Mouse (Mus musculus) limb, embryonic 13.5 days (tissue): ENCODE measurements around the gene Zbtb22. TPM values are rescaled to one million over a fixed set of nuclear protein-coding genes. Genes with fewer than 3 reads are reported as not detected.

Experiments used
- ATAC-seq: fragments of 200-750 bp; cut with Nextera tagmentation; 2 replicates; pipeline ENCODE4 v1.8.0; 2017; ENCODE audit warnings: low read depth, moderate number of reproducible peaks, moderate TSS enrichment; ENCODE audit not compliant: low FRiP score
- H3K27ac ChIP-seq: fragments of 300-500 bp; sonication (generic); 2 replicates; pipeline ENCODE4 v1.5.1; 2015; ENCODE audit warnings: inconsistent platforms, mild to moderate bottlenecking, moderate library complexity
- H3K27me3 ChIP-seq: fragments of 300-500 bp; sonication (generic); 2 replicates; pipeline ENCODE4 v1.6.1; 2015; ENCODE audit warnings: mild to moderate bottlenecking, inconsistent platforms
- H3K36me3 ChIP-seq: fragments of 300-500 bp; sonication (generic); 2 replicates; pipeline ENCODE4 v1.6.1; 2015; ENCODE audit warnings: inconsistent platforms, mild to moderate bottlenecking, moderate library complexity
- H3K4me1 ChIP-seq: fragments of 300-500 bp; sonication (generic); 2 replicates; pipeline ENCODE4 v1.6.1; 2015; ENCODE audit warnings: inconsistent platforms
- H3K4me2 ChIP-seq: fragments of 300-500 bp; sonication (generic); replicated peaks from 2 replicates; pipeline ENCODE4 v1.6.1; 2015; ENCODE audit warnings: inconsistent platforms, mild to moderate bottlenecking, moderate library complexity
- H3K4me3 ChIP-seq: fragments of 300-500 bp; sonication (generic); 2 replicates; pipeline ENCODE4 v1.5.1; 2015; ENCODE audit warnings: moderate library complexity, mild to moderate bottlenecking, inconsistent platforms
- H3K9ac ChIP-seq: fragments of 300-500 bp; sonication (generic); 2 replicates; pipeline ENCODE4 v1.6.1; 2015; ENCODE audit warnings: mild to moderate bottlenecking, inconsistent platforms
- H3K9me3 ChIP-seq: fragments of 300-500 bp; sonication (generic); 2 replicates; pipeline ENCODE4 v1.6.1; 2016; ENCODE audit warnings: inconsistent platforms
- WGBS: fragments of 180-500 bp; shearing (Covaris S2); methylation state at CpG from one replicate; pipeline ENCODE4 v1.1.7; 2015; 5-methylcytosine and 5-hydroxymethylcytosine counted together
- polyA plus RNA-seq: library from polyadenylated mRNA; unstranded; fragments of >200 nt; fragmentation: Nextera tagmentation; extraction: Ambion mirVana; gene quantifications from 2 replicates; pipeline ENCODE4 v1.2.1, GENCODE M21; 2015

The Zbtb22 gene
- polyA plus RNA-seq, 1 experiment from 2014 or later, result 16.3 TPM

DNA sequence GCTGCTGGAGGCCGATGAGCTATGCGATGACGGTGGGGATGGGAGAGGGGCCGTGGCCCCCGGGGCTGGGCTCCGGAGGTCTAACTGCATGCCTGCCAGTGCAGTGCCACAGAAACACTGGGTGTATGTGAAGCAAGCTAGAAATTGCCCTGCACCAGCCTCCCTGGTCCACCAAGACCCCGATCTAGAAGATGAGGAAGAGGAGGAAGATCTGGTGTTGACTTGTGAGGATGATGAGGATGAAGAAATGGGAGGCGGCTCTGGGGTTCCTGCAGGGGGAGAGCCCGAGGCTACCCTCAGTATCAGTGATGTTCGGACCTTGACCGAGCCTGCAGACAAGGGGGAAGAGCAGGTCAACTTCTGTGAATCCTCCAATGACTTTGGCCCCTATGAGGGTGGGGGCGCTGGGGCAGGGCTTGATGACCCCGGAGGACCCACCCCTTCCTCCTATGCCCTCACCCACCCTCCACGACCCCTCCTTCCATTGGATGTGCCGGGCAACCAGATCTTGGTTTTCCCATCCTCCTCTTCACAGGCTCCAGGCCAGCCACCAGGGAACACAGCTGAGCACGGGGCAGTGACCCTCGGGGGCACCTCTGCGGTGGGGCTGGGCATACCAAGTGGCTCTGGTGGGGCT lies 2.1 kb downstream of the Zbtb22 start:
- no peak overlapping the region for H3K9ac ChIP-seq
- no peaks in the 10 kb centered on the region for H3K9me3 ChIP-seq
- H3K4me3 ChIP-seq, result peak overlapping the region; percentile 65
- ATAC-seq, result no peak
- no peaks in the 10 kb centered on the region for H3K27me3 ChIP-seq
- peak overlapping the region; percentile 68; the same call in 1 of the 2 replicates for H3K4me2 ChIP-seq
- no peak overlapping the region for H3K27ac ChIP-seq
- peaks cover 44% of the 10 kb centered on the region for H3K4me1 ChIP-seq
- 83% methylated on average over 18 of the region's 18 CpGs for WGBS
- peaks cover 29% of the 10 kb centered on the region for H3K36me3 ChIP-seq

DNA sequence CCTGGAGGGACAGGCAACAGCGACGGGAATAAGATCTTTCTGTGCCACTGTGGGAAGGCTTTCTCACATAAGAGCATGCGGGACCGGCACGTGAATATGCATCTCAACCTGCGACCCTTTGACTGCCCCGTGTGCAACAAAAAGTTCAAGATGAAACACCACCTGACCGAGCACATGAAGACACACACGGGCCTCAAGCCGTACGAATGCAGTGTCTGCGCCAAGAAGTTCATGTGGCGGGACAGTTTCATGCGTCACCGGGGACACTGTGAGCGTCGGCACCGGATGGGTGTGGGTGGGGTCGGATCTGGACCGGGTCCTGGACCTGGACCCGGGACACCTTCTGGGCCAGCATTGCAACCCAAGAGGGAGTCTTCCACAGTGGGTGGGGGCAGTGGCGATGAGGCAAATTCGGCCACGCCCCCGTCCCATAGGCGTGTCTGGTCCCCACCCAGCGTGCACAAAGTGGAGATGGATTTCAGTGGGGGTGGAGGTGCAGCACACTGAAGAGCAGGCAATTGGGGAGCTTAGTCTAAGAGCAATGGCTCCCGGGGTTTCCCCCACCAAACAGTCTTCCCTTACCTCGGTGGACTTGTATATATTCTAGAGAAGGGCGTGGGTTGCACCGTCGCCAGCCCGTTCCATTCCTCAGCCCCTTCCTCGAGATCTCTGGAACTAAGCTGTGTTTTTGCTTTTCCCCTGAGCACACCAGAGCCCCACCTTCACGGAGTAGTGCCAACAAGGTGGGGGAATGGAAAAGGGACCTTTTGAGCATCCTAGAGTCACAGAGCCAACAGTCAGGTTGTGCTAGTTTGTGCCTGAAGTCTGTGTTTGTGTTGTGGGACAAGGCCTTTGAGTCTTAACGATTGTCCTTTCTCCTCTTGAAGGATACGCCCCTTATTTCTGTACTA lies 2.8 kb downstream of the Zbtb22 start:
- Histone ChIP-seq H3K9ac (no peak overlapping the region), H3K4me3 (peak overlapping the region; percentile 65), H3K4me1 (peaks cover 44% of the 10 kb centered on the region), H3K9me3 (no peaks in the 10 kb centered on the region), H3K36me3 (peaks cover 23% of the 10 kb centered on the region), H3K4me2 (peak overlapping the region; percentile 99), H3K27ac (no peak overlapping the region), H3K27me3 (no peaks in the 10 kb centered on the region)
- ATAC-seq, result no peak
- 64% methylated on average over 37 of the region's 37 CpGs for WGBS

DNA sequence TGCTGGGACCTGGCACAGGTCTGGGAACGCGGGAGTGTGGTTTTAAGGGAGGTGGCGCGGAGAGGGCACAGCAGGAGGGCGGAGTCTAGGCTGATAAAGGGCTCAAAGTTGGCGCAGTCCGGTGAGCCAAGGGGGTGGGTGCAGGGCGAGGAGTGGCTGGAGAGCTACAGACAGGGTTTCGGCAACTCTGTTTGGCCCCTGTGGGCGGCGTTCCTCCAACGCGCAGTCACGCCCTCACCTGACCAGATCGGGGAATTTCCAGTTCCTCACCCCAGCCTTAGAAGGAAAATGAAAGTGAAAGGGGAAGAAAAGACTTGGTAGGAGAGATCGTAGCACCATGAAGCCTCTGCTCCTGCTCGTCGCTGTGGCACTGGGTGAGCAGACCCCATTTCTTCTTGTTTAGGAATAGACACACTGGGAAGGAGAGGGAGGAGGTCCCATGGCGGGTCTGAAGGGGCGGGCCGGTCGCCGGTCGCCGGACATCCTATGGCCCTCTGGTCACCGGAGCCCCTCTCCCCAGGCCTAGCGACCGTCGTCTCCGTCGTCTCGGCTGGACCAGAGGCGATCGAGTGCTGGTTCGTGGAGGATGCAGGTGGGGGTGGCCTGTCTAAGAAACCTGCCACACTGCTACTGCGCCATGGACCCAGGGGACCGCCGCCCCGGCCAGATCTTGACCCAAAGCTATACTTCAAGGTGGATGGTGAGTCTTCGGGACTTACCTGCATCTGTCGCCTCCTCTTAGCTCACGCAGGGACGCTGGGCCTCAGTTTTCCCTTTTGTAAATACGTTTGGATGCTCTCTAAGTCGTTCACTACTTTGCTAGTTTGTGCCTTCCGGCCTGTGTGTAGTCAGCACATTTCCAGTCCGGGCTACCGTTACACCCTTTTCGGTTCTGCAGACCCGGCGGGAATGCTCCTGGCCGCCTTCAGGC lies 3.9 kb downstream of the Zbtb22 start:
- no peak for ATAC-seq
- Histone ChIP-seq H3K4me2 (peak overlapping the region; percentile 99), H3K4me3 (peak overlapping the region; percentile 65), H3K36me3 (peaks cover 12% of the 10 kb centered on the region), H3K9me3 (no peaks in the 10 kb centered on the region), H3K27ac (peak overlapping the region; percentile 77), H3K4me1 (peaks cover 38% of the 10 kb centered on the region), H3K27me3 (no peaks in the 10 kb centered on the region), H3K9ac (peak overlapping the region; percentile 82)
- WGBS, result under 1% methylated on average over 52 of the region's 52 CpGs

DNA sequence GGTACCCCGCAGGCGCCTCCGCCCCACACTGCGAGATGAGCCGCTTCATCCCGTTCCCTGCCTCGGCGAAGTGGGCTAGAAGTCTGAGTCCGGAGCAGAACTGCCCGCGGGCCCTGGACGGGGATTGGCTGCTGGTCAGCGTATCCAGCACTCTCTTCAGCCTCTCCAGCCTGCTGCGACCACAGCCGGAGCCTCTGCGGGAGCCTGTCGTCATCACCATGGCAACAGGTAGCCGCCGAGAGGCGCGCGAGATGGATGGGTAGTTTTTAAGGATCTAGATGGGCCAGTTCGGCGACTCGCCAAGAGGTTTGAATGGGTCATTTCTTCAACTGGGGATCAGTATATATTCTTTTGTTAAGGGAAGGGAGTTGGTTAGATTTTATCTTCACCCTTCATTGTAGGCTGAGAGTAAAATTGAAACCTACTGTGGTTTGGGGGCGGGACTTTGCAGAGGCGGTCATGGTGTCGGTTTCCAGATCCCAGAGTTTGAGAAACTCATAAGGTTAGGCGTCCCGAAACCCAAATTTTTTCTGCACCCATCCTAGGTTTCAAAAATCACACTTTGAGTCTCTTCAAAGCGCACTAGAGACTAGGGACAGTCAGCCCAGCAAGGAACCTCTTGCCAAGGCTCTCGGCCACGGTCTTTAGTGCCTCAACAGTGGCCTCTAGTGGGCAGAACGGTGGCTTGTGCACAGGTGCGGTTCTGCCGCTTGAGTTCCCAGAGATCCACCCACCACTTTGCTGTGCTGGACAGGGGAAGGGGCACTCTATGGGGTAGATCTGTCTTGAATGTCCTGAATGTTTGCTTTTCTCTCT lies 4.8 kb downstream of the Zbtb22 start:
- H3K4me2 ChIP-seq, result peak overlapping the region; percentile 99
- H3K27me3 ChIP-seq, result no peaks in the 10 kb centered on the region
- H3K36me3 ChIP-seq, result peaks cover 12% of the 10 kb centered on the region; the same call in 1 of the 2 replicates
- H3K9ac ChIP-seq, result peak overlapping the region; percentile 82
- H3K9me3 ChIP-seq, result no peaks in the 10 kb centered on the region
- ATAC-seq, result peak; percentile 25
- H3K4me3 ChIP-seq, result peak overlapping the region; percentile 65
- 1% methylated on average over 36 of the region's 36 CpGs for WGBS
- peak overlapping the region; percentile 77; the same call in 1 of the 2 replicates for H3K27ac ChIP-seq
- peaks cover 29% of the 10 kb centered on the region for H3K4me1 ChIP-seq

DNA sequence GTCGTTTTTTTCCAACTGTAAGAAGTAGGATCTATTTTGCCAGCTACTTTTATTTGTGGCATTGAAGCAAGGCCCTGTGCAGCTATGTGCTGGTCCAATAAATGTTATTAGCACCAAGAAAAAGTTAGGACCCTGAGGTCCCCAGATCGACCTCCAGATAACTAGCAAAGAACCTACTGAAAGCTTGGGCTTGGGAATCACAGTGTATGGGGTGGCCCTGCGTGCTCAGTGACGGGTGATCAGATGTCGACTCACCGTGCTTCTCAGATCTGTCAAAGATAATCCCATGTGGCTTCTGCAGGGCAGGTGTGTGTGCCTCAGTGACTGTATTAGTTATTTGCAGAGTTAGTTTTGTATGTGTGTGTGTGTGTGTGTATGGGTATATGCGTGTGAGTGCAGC lies 5.7 kb downstream of the Zbtb22 start:
- H3K9ac ChIP-seq, result no peak overlapping the region
- 85% methylated on average over 7 of the region's 7 CpGs for WGBS
- ATAC-seq, result no peak
- no peaks in the 10 kb centered on the region for H3K27me3 ChIP-seq
- peaks cover 21% of the 10 kb centered on the region; the same call in 1 of the 2 replicates for H3K36me3 ChIP-seq
- H3K27ac ChIP-seq, result no peak overlapping the region
- peaks cover 29% of the 10 kb centered on the region for H3K4me1 ChIP-seq
- H3K9me3 ChIP-seq, result no peaks in the 10 kb centered on the region
- no peak overlapping the region for H3K4me3 ChIP-seq
- no peak overlapping the region for H3K4me2 ChIP-seq

DNA sequence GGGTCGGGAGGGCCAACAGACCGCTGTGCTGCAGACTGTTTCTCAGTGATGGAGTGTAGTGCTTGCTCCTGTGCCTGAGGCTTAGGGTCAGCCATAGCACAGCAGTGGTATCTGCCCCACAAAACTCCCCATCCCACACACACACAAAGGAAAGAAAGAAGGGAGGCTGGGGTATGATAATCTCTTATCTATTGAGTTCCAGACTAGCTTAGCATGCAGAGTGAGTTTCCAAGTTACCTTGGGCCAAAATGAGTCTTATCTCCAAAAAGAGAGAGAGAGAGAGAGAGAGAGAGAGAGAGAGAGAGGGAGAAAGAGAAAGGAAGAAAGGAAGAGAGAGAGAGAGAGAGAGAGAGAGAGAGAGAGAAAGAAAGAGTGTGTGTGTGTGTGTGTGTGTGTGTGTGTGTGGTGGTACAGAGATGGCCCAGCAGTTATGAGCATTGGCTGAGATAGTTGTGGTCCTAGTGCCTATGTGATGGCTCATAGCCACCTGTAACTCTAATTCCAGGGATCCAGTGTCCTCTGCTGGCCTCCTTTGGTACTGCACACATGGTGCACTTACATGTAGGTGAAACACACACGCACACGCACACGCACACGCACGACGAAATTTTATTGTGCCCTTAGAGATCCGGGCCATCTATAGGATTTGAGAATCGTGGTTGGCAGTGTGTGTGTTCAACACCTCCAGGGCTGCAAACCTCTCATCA lies 9.0 kb downstream of the Zbtb22 start:
- WGBS, result 85% methylated on average over 10 of the region's 10 CpGs
- Histone ChIP-seq H3K4me2 (no peak overlapping the region), H3K9ac (no peak overlapping the region), H3K36me3 (peaks cover 22% of the 10 kb centered on the region; the same call in 1 of the 2 replicates), H3K9me3 (no peaks in the 10 kb centered on the region), H3K27me3 (no peaks in the 10 kb centered on the region), H3K4me1 (peaks cover 18% of the 10 kb centered on the region), H3K27ac (no peak overlapping the region), H3K4me3 (no peak overlapping the region)
- no peak for ATAC-seq

DNA sequence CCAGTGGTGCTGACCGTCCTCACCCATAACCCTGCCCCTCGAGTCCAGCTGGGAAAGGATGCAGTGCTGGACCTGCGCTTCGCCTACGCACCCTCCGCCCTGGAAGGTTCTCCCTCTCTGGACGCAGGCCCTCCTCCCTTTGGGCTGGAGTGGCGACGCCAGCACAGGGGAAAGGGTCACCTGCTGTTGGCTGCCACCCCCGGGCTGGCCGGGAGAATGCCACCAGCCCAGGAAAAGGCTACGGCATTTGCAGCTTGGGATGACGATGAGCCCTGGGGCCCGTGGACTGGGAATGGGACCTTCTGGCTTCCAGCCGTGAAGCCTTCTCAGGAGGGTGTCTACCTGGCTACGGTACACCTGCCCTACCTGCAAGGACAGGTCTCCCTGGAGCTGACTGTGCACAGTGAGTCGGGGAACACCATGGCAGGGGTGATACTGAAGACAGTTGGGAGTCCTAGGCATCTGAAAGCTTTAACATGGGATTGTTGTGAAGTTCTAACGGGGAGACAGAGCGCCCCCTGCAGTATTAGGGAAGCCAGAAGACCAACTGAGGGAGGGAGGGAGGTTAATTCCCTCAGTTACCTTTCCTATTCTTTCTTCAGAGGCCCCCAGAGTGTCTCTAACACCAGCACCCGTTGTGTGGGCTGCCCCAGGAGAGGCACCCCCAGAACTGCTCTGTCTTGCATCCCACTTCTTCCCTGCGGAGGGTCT lies 9.9 kb downstream of the Zbtb22 start:
- H3K27me3 ChIP-seq, result no peaks in the 10 kb centered on the region
- no peak overlapping the region for H3K4me2 ChIP-seq
- peaks cover 22% of the 10 kb centered on the region; the same call in 1 of the 2 replicates for H3K36me3 ChIP-seq
- peaks cover 14% of the 10 kb centered on the region for H3K4me1 ChIP-seq
- no peaks in the 10 kb centered on the region for H3K9me3 ChIP-seq
- no peak overlapping the region for H3K4me3 ChIP-seq
- WGBS, result 84% methylated on average over 21 of the region's 21 CpGs
- ATAC-seq, result no peak
- no peak overlapping the region for H3K27ac ChIP-seq
- no peak overlapping the region for H3K9ac ChIP-seq

DNA sequence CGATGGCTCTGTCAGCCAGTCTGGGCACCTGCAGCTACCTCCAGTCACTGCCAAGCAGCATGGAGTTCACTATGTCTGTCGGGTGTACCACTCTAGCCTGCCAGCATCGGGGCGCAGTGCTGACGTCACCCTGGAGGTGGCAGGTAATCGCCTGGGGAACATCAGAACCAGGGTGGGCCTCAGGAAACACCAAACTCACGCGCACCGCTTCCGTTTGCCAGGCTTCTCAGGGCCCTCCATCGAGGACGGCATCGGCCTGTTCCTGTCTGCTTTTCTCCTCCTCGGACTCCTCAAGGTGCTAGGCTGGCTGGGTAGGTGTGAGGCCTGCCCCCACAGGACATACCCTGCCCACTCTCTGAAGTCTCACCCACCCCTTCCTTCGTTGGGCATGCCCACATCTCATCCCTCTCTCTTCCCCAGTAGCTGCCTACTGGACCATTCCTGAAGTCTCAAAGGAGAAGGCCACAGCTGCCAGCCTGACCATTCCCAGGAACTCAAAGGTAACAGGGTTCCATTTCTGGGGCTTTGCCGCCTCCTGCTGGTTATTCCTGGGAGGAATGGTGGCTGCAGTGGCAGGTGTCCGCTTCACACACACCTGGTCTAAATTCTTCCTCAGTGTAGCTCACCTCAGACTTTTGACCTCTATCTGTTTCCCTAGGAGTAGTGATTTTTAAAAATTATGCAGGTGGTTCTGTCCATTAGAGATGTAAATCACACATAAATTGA lies 10.7 kb downstream of the Zbtb22 start:
- Histone ChIP-seq H3K9ac (no peak overlapping the region), H3K4me3 (no peak overlapping the region), H3K27ac (no peak overlapping the region), H3K36me3 (peaks cover 22% of the 10 kb centered on the region; the same call in 1 of the 2 replicates), H3K4me1 (peaks cover 21% of the 10 kb centered on the region), H3K4me2 (no peak overlapping the region), H3K9me3 (no peaks in the 10 kb centered on the region), H3K27me3 (no peaks in the 10 kb centered on the region)
- no peak for ATAC-seq
- WGBS, result 75% methylated on average over 17 of the region's 17 CpGs

DNA sequence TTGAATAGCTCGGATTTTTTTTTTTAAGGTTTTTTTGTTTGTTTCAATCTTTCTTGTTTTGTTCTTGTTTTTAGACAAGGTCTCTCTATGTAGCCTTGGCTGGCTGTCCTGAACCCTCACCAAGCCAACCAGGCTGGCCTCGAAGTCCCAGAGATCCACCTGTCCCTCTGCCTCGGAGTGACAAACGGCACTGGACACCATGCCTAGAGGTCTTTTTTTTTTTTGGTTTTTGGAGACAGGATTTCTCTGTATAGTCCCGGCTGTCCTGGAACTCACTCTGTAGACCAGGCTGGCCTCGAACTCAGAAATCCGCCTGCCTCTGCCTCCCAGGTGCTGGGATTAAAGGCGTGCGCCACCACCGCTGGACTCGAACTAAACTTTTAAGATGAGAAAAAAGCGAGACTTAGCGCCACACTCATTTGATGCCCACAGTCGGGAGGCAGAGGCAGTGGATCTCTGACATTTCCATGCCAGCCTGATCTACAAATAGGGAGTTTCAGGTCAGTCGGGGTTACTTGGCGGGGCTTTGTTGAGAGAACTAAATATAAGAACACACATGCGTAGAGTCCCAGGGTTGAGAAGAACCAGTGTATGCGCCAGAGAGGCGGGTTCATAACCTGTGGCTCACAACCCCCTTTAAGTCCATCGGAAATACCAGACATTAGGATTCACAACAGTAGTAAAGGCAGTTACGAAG lies 12.7 kb downstream of the Zbtb22 start:
- H3K9ac ChIP-seq, result peak overlapping the region; percentile 89
- no peaks in the 10 kb centered on the region for H3K27me3 ChIP-seq
- 63% methylated on average over 21 of the region's 21 CpGs for WGBS
- no peak overlapping the region for H3K27ac ChIP-seq
- no peak for ATAC-seq
- H3K9me3 ChIP-seq, result no peaks in the 10 kb centered on the region
- H3K4me3 ChIP-seq, result peak overlapping the region; percentile 87
- H3K36me3 ChIP-seq, result peaks cover 37% of the 10 kb centered on the region
- peaks cover 24% of the 10 kb centered on the region for H3K4me1 ChIP-seq
- H3K4me2 ChIP-seq, result peak overlapping the region; percentile 98
